ENCODE assay signal across 27 mouse cellular contexts in the genomic region with DNA sequence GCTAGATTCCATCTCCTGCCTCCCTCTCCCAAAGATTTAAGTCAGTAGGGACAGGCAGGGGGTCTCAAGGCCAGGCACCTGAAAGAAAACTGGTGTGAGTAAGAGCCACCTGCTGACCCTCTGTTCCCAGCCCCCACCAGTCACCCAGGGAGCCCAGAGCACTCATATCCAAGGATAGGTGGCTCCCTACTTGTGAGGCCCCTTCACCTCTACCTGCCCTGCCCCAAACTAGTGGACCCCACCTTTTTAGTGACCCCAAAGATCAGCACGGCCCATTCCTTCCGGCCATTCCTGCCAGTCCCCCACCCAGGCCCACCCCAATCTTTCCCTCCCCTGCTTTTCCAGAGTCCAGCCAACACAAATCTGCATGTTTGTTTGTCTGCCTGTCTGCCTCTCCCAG. TPM values are rescaled to one million over a fixed set of nuclear protein-coding genes. Genes with fewer than 3 reads are reported as not detected.
"Had no signal": no experiment of that assay in that cellular context is flagged by ENCODE, and none has a peak within 500 bp of the region (broad histone marks: within the 10 kb centered on the region; RNA-seq: fewer than 3 reads in every experiment).

No protein-coding gene starts in this region.

- DNase-seq: kidney, postnatal 25 days; layer of hippocampus, adult 9-11 months; liver; lung, adult 18-20 months; lung, postnatal 10 days; lung, postnatal 36 days; retina, postnatal 1 day; right cerebral cortex, postnatal 25 days; spleen, adult 18-20 months; thymus, adult 2 months; thymus, postnatal 14 days; thymus, postnatal 4 days had no signal

- H3K4me3 ChIP-seq: layer of hippocampus, adult 2 months; limb, embryonic 10.5 days; limb, embryonic 13.5 days; liver, embryonic 12.5 days; liver, embryonic 15.5 days; lung, embryonic 15.5 days; megakaryocyte, embryonic 14.5 days; midbrain, embryonic 10.5 days; midbrain, embryonic 13.5 days; myocyte; neural tube, embryonic 13.5 days; stomach, embryonic 15.5 days had no signal

- H3K36me3 ChIP-seq: limb, embryonic 10.5 days; limb, embryonic 13.5 days; liver, embryonic 12.5 days; liver, embryonic 15.5 days; lung, embryonic 15.5 days; midbrain, embryonic 10.5 days; midbrain, embryonic 13.5 days; neural tube, embryonic 13.5 days; stomach, embryonic 15.5 days had no signal

- ATAC-seq: liver, embryonic 12.5 days; midbrain, embryonic 13.5 days; midbrain, embryonic 16.5 days had no signal

- H3K27me3 ChIP-seq: limb, embryonic 13.5 days; midbrain, embryonic 13.5 days; neural tube, embryonic 13.5 days; stomach, embryonic 15.5 days had no signal

- H3K27ac ChIP-seq: limb, embryonic 10.5 days; limb, embryonic 13.5 days; liver, embryonic 12.5 days; liver, embryonic 15.5 days; lung, embryonic 15.5 days; midbrain, embryonic 10.5 days; midbrain, embryonic 13.5 days; neural tube, embryonic 13.5 days; stomach, embryonic 15.5 days had no signal

- H3K9me3 ChIP-seq: limb, embryonic 10.5 days; limb, embryonic 13.5 days; liver, embryonic 12.5 days; liver, embryonic 15.5 days; lung, embryonic 15.5 days; midbrain, embryonic 10.5 days; midbrain, embryonic 13.5 days; neural tube, embryonic 13.5 days; stomach, embryonic 15.5 days had no signal

- H3K4me2 ChIP-seq: limb, embryonic 13.5 days; liver, embryonic 12.5 days; liver, embryonic 15.5 days; lung, embryonic 15.5 days; midbrain, embryonic 13.5 days; neural tube, embryonic 13.5 days; stomach, embryonic 15.5 days had no signal

- H3K4me1 ChIP-seq: liver, embryonic 15.5 days; lung, embryonic 15.5 days; stomach, embryonic 15.5 days had no signal

- H3K9ac ChIP-seq: limb, embryonic 13.5 days; liver, embryonic 12.5 days; liver, embryonic 15.5 days; lung, embryonic 15.5 days; midbrain, embryonic 13.5 days; neural tube, embryonic 13.5 days; stomach, embryonic 15.5 days had no signal

RNA-seq across cellular contexts. Expression of gene Nos3, which starts 1.1 kb away (rescaled TPM):
- total RNA-seq: monocyte, adult 5-6 weeks; neutrophil, adult 5-6 weeks had no signal

RNA-seq across cellular contexts. Expression of gene Kcnh2, which starts 12.1 kb away (rescaled TPM):
- total RNA-seq: monocyte, adult 5-6 weeks had no signal

RNA-seq across cellular contexts. Expression of gene Atg9b, which starts 28.5 kb away (rescaled TPM):
- total RNA-seq: monocyte, adult 5-6 weeks; neutrophil, adult 5-6 weeks had no signal

RNA-seq across cellular contexts. Expression of gene Asic3, which starts 49.7 kb away (rescaled TPM):
- total RNA-seq: monocyte, adult 5-6 weeks had no signal
- polyA plus RNA-seq: liver, embryonic 12.5 days; liver, embryonic 15.5 days; midbrain, embryonic 13.5 days; midbrain, embryonic 16.5 days had no signal
